Mouse (Mus musculus) stomach, embryonic 16.5 days (tissue): ENCODE measurements around the gene Zdhhc18. TPM values are rescaled to one million over a fixed set of nuclear protein-coding genes. Genes with fewer than 3 reads are reported as not detected.

ENCODE experiments used
- ATAC-seq: fragments of 200-750 bp; cut with Nextera tagmentation; 2 replicates; pipeline ENCODE4 v1.8.0; 2017; ENCODE audit warnings: moderate number of reproducible peaks, moderate TSS enrichment; ENCODE audit not compliant: insufficient read depth, low FRiP score
- H3K27ac ChIP-seq: fragments of 300-500 bp; sonication (generic); 2 replicates; pipeline ENCODE4 v1.5.1; 2014; ENCODE audit warnings: low read length
- H3K27me3 ChIP-seq: fragments of 300-500 bp; sonication (generic); 2 replicates; pipeline ENCODE4 v1.6.1; 2014; ENCODE audit warnings: low read length, control low read depth, mixed read lengths; ENCODE audit not compliant: control insufficient read depth, insufficient read depth
- H3K36me3 ChIP-seq: fragments of 300-500 bp; sonication (generic); 2 replicates; pipeline ENCODE4 v1.6.1; 2014; ENCODE audit warnings: low read length; ENCODE audit not compliant: control insufficient read depth, insufficient read depth
- H3K4me1 ChIP-seq: fragments of 300-500 bp; sonication (generic); 2 replicates; pipeline ENCODE4 v1.6.1; 2014; ENCODE audit warnings: low read length, control low read depth, mixed read lengths; ENCODE audit not compliant: control insufficient read depth, insufficient read depth
- H3K4me2 ChIP-seq: fragments of 300-500 bp; sonication (generic); 2 replicates; pipeline ENCODE4 v1.6.1; 2014; ENCODE audit warnings: low read depth, low read length, mixed read lengths
- H3K4me3 ChIP-seq: fragments of 300-500 bp; sonication (generic); replicated peaks from 2 replicates; pipeline ENCODE4 v1.5.1; 2014; ENCODE audit warnings: mild to moderate bottlenecking, low read length
- H3K9ac ChIP-seq: fragments of 300-500 bp; sonication (generic); 2 replicates; pipeline ENCODE4 v1.6.1; 2014; ENCODE audit warnings: low read length
- H3K9me3 ChIP-seq: fragments of 300-500 bp; sonication (generic); replicated peaks from 2 replicates; pipeline ENCODE4 v1.6.1; 2016; ENCODE audit warnings: low read length, control low read depth; ENCODE audit not compliant: control insufficient read depth
- WGBS: fragments of 180-500 bp; shearing (Covaris S2); extraction: QIAGEN DNeasy Blood & Tissue Kit; methylation state at CpG from one replicate; pipeline ENCODE4 v1.1.7; 2014; 5-methylcytosine and 5-hydroxymethylcytosine counted together
- polyA plus RNA-seq: library from polyadenylated mRNA; unstranded; fragments of >200 nt; fragmentation: Nextera tagmentation; extraction: Ambion mirVana; gene quantifications from 2 replicates; pipeline ENCODE4 v1.2.1, GENCODE M21; 2015

Zdhhc18 gene
- polyA plus RNA-seq, 1 experiment from 2014 or later: 3.4 TPM

GRCm38 (mm10) chr4:133605330-133605729, 44.6 kb downstream of the Zdhhc18 start:
- ATAC-seq: peak; percentile 61
- Histone ChIP-seq H3K9ac (peak overlapping the region; percentile 56), H3K9me3 (no peaks in the 10 kb centered on the region), H3K4me2 (peak overlapping the region; percentile 21; the same call in 1 of the 2 replicates), H3K36me3 (0 out of 2 replicates have a peak, but pooled peaks cover 9% of the 10 kb centered on the region), H3K27ac (peak overlapping the region; percentile 87), H3K4me1 (peaks cover 23% of the 10 kb centered on the region), H3K27me3 (peaks cover 8% of the 10 kb centered on the region), H3K4me3 (no peak overlapping the region)
- 54% methylated on average over 9 of the region's 9 CpGs for WGBS

- Histone ChIP-seq H3K9ac (no peak overlapping the region), H3K36me3 (0 out of 2 replicates have a peak, but pooled peaks cover 9% of the 10 kb centered on the region), H3K27ac (peak overlapping the region; percentile 87), H3K9me3 (no peaks in the 10 kb centered on the region), H3K4me2 (no peak overlapping the region), H3K4me3 (no peak overlapping the region), H3K4me1 (peaks cover 27% of the 10 kb centered on the region), H3K27me3 (peaks cover 12% of the 10 kb centered on the region)
- ATAC-seq: no peak
- WGBS: 63% methylated on average over 6 of the region's 6 CpGs
Observed at GRCm38 (mm10) chr4:133604856-133605255, 45.1 kb downstream of the Zdhhc18 start.

DNA sequence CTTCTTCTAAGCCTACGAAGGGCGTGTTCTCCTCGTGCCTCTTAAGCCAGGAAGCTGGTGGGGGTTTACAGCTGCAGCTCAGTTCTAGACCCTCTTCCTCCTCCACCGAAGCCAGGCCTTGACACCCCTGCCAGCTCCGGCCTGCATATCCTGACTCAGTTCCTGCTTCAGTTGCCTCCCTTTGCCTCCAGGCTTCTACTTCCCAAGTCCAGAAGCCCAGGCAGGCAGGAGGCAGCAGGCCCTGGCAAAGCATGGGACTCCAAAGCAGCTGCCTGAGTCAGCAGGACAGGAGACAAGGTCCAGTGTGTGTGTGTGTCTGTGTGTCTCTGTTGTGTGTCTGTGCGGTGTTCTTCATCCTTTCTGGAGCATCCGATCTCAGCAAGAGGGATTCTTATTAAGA, 45.8 kb downstream of the Zdhhc18 start:
- ATAC-seq: no peak
- Histone ChIP-seq H3K9ac (no peak overlapping the region), H3K27me3 (peaks cover 12% of the 10 kb centered on the region), H3K4me3 (no peak overlapping the region), H3K4me1 (peaks cover 27% of the 10 kb centered on the region), H3K27ac (peak overlapping the region; percentile 87), H3K36me3 (0 out of 2 replicates have a peak, but pooled peaks cover 9% of the 10 kb centered on the region), H3K4me2 (no peak overlapping the region), H3K9me3 (no peaks in the 10 kb centered on the region)
- WGBS: 82% methylated on average over 7 of the region's 7 CpGs

DNA sequence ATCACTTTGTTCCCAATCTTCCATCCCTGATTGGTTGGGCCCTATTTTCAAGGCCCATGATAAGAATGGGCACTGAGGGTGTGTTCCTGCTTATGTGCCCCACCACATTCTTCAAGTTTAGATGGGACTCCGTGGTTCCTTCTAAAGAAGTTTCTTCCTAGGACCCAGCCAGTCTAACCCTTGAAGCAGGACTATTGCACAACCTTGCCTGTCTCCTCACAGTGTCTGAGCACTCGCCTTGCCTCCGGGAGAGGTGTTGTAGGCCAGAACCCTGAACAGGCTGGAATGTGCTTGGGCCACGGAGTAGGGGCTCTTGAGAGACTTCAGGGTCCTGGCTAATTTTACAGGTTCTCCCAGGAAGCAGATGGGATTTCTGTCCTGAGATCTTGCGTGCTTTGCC, 46.9 kb downstream of the Zdhhc18 start:
- peaks cover 12% of the 10 kb centered on the region for H3K27me3 ChIP-seq
- H3K27ac ChIP-seq: peak overlapping the region; percentile 87
- peaks cover 27% of the 10 kb centered on the region for H3K4me1 ChIP-seq
- no peak overlapping the region for H3K4me3 ChIP-seq
- no peaks in the 10 kb centered on the region for H3K9me3 ChIP-seq
- H3K9ac ChIP-seq: no peak overlapping the region
- 0 out of 2 replicates have a peak, but pooled peaks cover 4% of the 10 kb centered on the region for H3K36me3 ChIP-seq
- ATAC-seq: no peak
- 78% methylated on average over 5 of the region's 5 CpGs for WGBS
- no peak overlapping the region for H3K4me2 ChIP-seq

DNA sequence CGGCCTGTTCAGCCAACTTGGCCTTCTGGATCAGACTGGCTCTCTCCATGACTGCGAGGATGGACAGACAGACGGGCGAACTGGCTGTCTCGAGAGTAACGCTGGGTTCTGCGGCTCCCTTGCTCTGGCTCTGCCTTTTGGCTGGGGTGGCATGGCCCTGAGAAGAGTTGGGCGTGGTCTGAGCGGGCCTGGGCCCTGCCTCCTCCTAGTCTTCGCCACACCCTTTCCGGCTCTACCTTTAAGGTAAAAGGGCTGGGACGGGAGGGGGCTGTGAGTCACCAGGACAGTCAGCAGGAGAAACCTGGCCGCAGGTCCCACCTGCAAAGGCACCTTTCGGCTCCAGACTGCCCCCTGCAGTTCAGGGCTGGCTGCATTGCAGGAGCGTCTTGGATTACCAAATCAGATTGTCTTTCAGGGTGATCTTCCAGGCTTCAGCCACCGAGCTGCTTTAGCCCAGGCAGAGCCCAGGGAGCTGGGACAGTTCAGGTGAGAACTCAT, 48.2 kb downstream of the Zdhhc18 start, which contains the start of gene Sfn:
Sfn (minus strand) TSS at position 448 of the 498 bp plus-strand sequence.
- peaks cover 12% of the 10 kb centered on the region for H3K27me3 ChIP-seq
- H3K4me3 ChIP-seq: peak within 1 kb of the TSS; percentile 58
- no peaks in the 10 kb centered on the region for H3K9me3 ChIP-seq
- WGBS: 3% methylated on average over 16 of the region's 16 CpGs
- H3K9ac ChIP-seq: peak within 1 kb of the TSS; percentile 66
- 0 out of 2 replicates have a peak, but pooled peaks cover 4% of the 10 kb centered on the region for H3K36me3 ChIP-seq
- peak within 1 kb of the TSS; percentile 41 for H3K4me2 ChIP-seq
- ATAC-seq: peak; percentile 75
- H3K4me1 ChIP-seq: peaks cover 22% of the 10 kb centered on the region
- H3K27ac ChIP-seq: peak within 1 kb of the TSS; percentile 87

- 16% methylated on average over 9 of the region's 9 CpGs for WGBS
- Histone ChIP-seq H3K9ac (peak overlapping the region; percentile 65), H3K4me3 (peak overlapping the region; percentile 58), H3K4me2 (peak overlapping the region; percentile 79), H3K9me3 (no peaks in the 10 kb centered on the region), H3K4me1 (peaks cover 17% of the 10 kb centered on the region), H3K27me3 (peaks cover 12% of the 10 kb centered on the region), H3K36me3 (0 out of 2 replicates have a peak, but pooled peaks cover 4% of the 10 kb centered on the region), H3K27ac (peak overlapping the region; percentile 97)
- no peak for ATAC-seq
Observed at GRCm38 (mm10) chr4:133600306-133600705, 49.6 kb downstream of the Zdhhc18 start.

DNA sequence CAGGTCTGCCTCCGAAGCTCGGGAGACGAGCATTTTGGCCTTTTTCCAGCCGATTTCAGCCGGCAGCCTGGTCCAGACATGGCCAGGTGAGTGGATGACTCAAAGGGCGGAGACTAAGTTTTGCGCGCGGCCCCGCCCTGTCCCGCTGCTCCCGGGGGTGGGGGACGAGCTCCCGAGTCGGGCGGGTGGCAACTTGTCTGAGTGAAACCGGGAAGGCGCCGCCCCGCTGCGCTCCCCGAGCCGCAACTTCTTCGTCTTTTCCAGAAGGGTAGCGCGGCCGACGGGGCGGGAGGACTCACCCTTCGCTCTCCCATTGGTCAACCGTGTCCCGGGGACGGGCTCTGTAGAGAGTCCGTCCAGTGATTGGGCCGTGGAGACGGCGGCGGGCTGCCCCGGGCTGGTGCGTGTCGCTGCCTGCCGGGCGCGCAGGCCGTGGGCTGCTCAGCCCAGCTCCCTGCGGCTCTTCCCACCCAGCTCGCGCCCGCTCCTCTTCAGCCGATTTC, 50.3 kb downstream of the Zdhhc18 start:
- under 1% methylated on average over 49 of the region's 50 CpGs for WGBS
- Histone ChIP-seq H3K9me3 (no peaks in the 10 kb centered on the region), H3K9ac (peak overlapping the region; percentile 65), H3K4me3 (peak overlapping the region; percentile 58), H3K36me3 (0 out of 2 replicates have a peak, but pooled peaks cover 4% of the 10 kb centered on the region), H3K27me3 (peaks cover 12% of the 10 kb centered on the region), H3K4me2 (peak overlapping the region; percentile 79), H3K4me1 (peaks cover 15% of the 10 kb centered on the region), H3K27ac (peak overlapping the region; percentile 97)
- ATAC-seq: peak; percentile 93

- Histone ChIP-seq H3K36me3 (0 out of 2 replicates have a peak, but pooled peaks cover 4% of the 10 kb centered on the region), H3K9ac (peak overlapping the region; percentile 65), H3K27ac (peak overlapping the region; percentile 97), H3K4me1 (peaks cover 13% of the 10 kb centered on the region), H3K4me2 (peak overlapping the region; percentile 79), H3K9me3 (no peaks in the 10 kb centered on the region), H3K4me3 (peak overlapping the region; percentile 58), H3K27me3 (peaks cover 12% of the 10 kb centered on the region)
- no peak for ATAC-seq
- WGBS: 17% methylated on average over 7 of the region's 7 CpGs
Observed at GRCm38 (mm10) chr4:133599116-133599515, 50.8 kb downstream of the Zdhhc18 start.

DNA sequence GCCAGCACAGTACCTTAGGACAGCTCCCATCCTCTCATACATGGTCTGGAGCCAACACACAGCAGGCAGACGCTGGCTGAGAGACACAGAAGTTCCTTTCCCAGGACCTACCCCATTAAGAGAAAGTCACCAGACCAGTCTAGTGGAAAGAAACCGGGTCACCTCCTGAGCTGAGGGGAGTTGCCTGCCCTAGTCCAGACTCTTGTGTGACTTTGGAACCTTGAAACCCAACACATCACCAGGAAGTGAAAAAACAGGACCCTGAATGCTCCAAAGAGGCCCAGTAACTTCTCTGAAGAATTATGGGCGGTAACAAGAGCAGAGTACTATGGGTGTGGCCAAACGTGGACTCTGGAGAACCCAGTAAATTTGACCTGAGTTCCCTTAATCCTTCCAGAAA, 51.3 kb downstream of the Zdhhc18 start:
- Histone ChIP-seq H3K9ac (peak overlapping the region; percentile 65; the same call in 1 of the 2 replicates), H3K9me3 (no peaks in the 10 kb centered on the region), H3K27me3 (peaks cover 12% of the 10 kb centered on the region), H3K4me1 (peaks cover 12% of the 10 kb centered on the region), H3K4me3 (peak overlapping the region; percentile 58; the same call in 1 of the 2 replicates), H3K36me3 (no peaks in the 10 kb centered on the region), H3K27ac (peak overlapping the region; percentile 97), H3K4me2 (peak overlapping the region; percentile 79)
- ATAC-seq: peak; percentile 24; the same call in 1 of the 2 replicates
- WGBS: 31% methylated on average over 4 of the region's 4 CpGs
